8 mouse cellular contexts compared by ENCODE assay signal in genomic region chr6:39242718-39243471, GRCm38 (mm10). TPM values are rescaled to one million over a fixed set of nuclear protein-coding genes. Genes with fewer than 3 reads are reported as not detected.
DNase-seq lines count a peak whose midpoint lies in the region; ATAC-seq and TF ChIP-seq lines count a peak whose summit lies in the region.

No protein-coding gene starts in this region.

- H3K27ac ChIP-seq in hindbrain, postnatal 0 days = peak overlapping the region; percentile 74
- H3K27ac ChIP-seq in midbrain, embryonic 10.5 days (replicated peaks) = no peak overlapping the region
- peak overlapping the region; percentile 93 for H3K27ac ChIP-seq in stomach, postnatal 0 days (replicated peaks)

- H3K36me3 ChIP-seq in hindbrain, postnatal 0 days (ENCODE audit: insufficient read depth, low read length) = no peaks in the 10 kb centered on the region
- no peaks in the 10 kb centered on the region for H3K36me3 ChIP-seq in midbrain, embryonic 10.5 days
- H3K36me3 ChIP-seq in stomach, postnatal 0 days (ENCODE audit: control insufficient read depth, insufficient read depth, low read length) = no peaks in the 10 kb centered on the region

- WGBS in hindbrain, postnatal 0 days = 32% methylated on average over 8 of the region's 8 CpGs
- WGBS in midbrain, embryonic 10.5 days = 86% methylated on average over 8 of the region's 8 CpGs
- WGBS in stomach, postnatal 0 days = 24% methylated on average over 8 of the region's 8 CpGs

- no peak for TF ChIP-seq EP300 in stomach, postnatal 0 days (optimal IDR thresholded peaks at IDR 0.05)

- DNase-seq in adrenal gland, adult 18-20 months (ENCODE audit: low spot score in 2 of 2) = peak; percentile 61 to 64
- peak; percentile 95 to 97 for DNase-seq in cerebellum, postnatal 10 days
- DNase-seq in gastrocnemius, postnatal 10 days = peak; percentile 73
- DNase-seq in hindbrain, postnatal 0 days (ENCODE audit: low spot score) = peak; percentile 96
- DNase-seq in layer of hippocampus, postnatal 25 days (ENCODE audit: extremely low spot score in 1 of 2, low spot score in 1 of 2) = peak; percentile 25 to 44
- DNase-seq in midbrain, embryonic 10.5 days (ENCODE audit: low spot score) = peak; percentile 25
- DNase-seq in stomach, postnatal 0 days (ENCODE audit: low spot score) = peak; percentile 93
- DNase-seq in natural killer cell, adult 2 months (ENCODE audit: low spot score in 2 of 2) = no peak

- H3K9me3 ChIP-seq in hindbrain, postnatal 0 days (ENCODE audit: low read length) = no peaks in the 10 kb centered on the region
- no peaks in the 10 kb centered on the region for H3K9me3 ChIP-seq in midbrain, embryonic 10.5 days (replicated peaks)
- H3K9me3 ChIP-seq in stomach, postnatal 0 days (ENCODE audit: control insufficient read depth, low read length) = no peaks in the 10 kb centered on the region

- peaks cover 11% of the 10 kb centered on the region for H3K4me1 ChIP-seq in hindbrain, postnatal 0 days (ENCODE audit: insufficient read depth, low read length)
- H3K4me1 ChIP-seq in midbrain, embryonic 10.5 days = no peaks in the 10 kb centered on the region
- H3K4me1 ChIP-seq in stomach, postnatal 0 days (replicated peaks; ENCODE audit: control insufficient read depth, insufficient read depth) = peaks cover 13% of the 10 kb centered on the region; the same call in 1 of the 2 replicates

- peak; percentile 95 for ATAC-seq in hindbrain, postnatal 0 days
- peak; percentile 95 for ATAC-seq in stomach, postnatal 0 days (ENCODE audit: low FRiP score, low TSS enrichment)

- H3K9ac ChIP-seq in hindbrain, postnatal 0 days (replicated peaks; ENCODE audit: low read length) = no peak overlapping the region
- peak overlapping the region; percentile 41 for H3K9ac ChIP-seq in stomach, postnatal 0 days (ENCODE audit: low read length)

- no peak overlapping the region for H3K4me2 ChIP-seq in hindbrain, postnatal 0 days (ENCODE audit: low read depth, low read length)
- peak overlapping the region; percentile 23; the same call in 1 of the 2 replicates for H3K4me2 ChIP-seq in stomach, postnatal 0 days (replicated peaks; ENCODE audit: low read depth)

- H3K27me3 ChIP-seq in hindbrain, postnatal 0 days (ENCODE audit: insufficient read depth, low read length) = no peaks in the 10 kb centered on the region
- H3K27me3 ChIP-seq in midbrain, embryonic 10.5 days (ENCODE audit: low read depth, poor library complexity, severe bottlenecking) = no peaks in the 10 kb centered on the region
- H3K27me3 ChIP-seq in stomach, postnatal 0 days (ENCODE audit: control insufficient read depth, insufficient read depth, low read length) = no peaks in the 10 kb centered on the region

- TF ChIP-seq CTCF in hindbrain, postnatal 0 days (IDR thresholded peaks at IDR 0.05; ENCODE audit: low read depth) = no peak; the same call in 1 of the 2 replicates
- no peak for TF ChIP-seq CTCF in stomach, postnatal 0 days (IDR thresholded peaks at IDR 0.05; ENCODE audit: low read depth)

- H3K4me3 ChIP-seq in hindbrain, postnatal 0 days (ENCODE audit: low read length) = no peak overlapping the region
- no peak overlapping the region for H3K4me3 ChIP-seq in midbrain, embryonic 10.5 days
- no peak overlapping the region for H3K4me3 ChIP-seq in stomach, postnatal 0 days (ENCODE audit: low read depth, low read length)

RNA-seq across cellular contexts. Expression of gene Kdm7a, which starts 36.3 kb away (rescaled TPM):
- 10 to 100 TPM; 11.6 to 12.9 TPM for total RNA-seq in adrenal gland, adult 18-20 months (2021)
- 10 to 100 TPM; 15.8 to 16.3 TPM for total RNA-seq in gastrocnemius, postnatal 10 days (2021)
- total RNA-seq in hindbrain, postnatal 0 days (2014; rRNA removed) = 6.8 and 7.8 TPM in 2 replicates
- 2.0 and 2.2 TPM in 2 replicates for polyA plus RNA-seq in hindbrain, postnatal 0 days (2015; fragmentation: Nextera tagmentation; extraction: Ambion mirVana)
- 10 to 100 TPM; 45.2 to 45.7 TPM for total RNA-seq in layer of hippocampus, postnatal 25 days (2021)
- 10.4 and 12.4 TPM in 2 replicates for polyA plus RNA-seq in midbrain, embryonic 10.5 days (2016; fragmentation: Nextera tagmentation; extraction: Ambion mirVana)
- polyA plus RNA-seq in stomach, postnatal 0 days (2015; fragmentation: Nextera tagmentation; extraction: Ambion mirVana) = 2.5 and 2.6 TPM in 2 replicates

Comparison
In these comparisons a context has a peak if more than half of its experiments do, and no peak if none do; other contexts are left out.
1. DNase-seq: peak in adrenal gland, adult 18-20 months (2 of 2), cerebellum, postnatal 10 days (2 of 2), gastrocnemius, postnatal 10 days (single experiment), hindbrain, postnatal 0 days (single experiment), layer of hippocampus, postnatal 25 days (2 of 2), midbrain, embryonic 10.5 days (single experiment) and stomach, postnatal 0 days (single experiment); none in natural killer cell, adult 2 months (0 of 2).